Mouse (Mus musculus): ENCODE data around the gene Fbf1. TPM values are rescaled to one million over a fixed set of nuclear protein-coding genes. Genes with fewer than 3 reads are reported as not detected.
A peak's percentile ranks its signal among the peaks of the same experiment; 100 is the strongest.

Fbf1 gene
- total RNA-seq (2014; fragmentation: Nextera tagmentation) (27.2 and 30.0 TPM in 2 replicates), total RNA-seq (2017) (21.6 and 32.0 TPM in 2 replicates)

DNA sequence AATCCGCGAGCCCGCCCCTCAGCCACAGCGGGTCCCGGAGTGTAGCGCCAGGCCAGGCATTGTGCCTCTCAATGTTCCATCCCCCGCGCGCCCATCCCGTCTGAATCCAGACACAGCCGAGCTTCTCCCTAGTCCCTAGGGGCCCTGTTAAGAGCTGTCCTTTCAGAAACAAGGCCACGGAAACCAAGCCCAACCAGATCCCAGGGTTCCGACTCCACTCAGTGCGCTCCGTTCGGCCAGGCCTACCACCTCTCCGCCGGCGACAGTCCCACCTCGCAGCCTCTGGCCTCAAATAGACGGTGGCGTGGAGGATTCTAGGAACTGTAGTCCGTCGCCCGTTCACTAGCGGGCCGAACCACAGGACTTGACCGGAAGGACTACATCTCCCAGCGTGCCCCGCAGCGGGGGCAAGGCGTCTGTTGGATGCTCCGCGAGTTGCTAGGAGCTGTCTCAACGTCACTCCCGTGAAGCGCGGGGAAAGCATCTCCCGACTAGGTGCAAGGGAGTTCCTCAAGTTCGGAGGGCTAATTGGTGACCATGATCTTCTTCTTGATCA is at the start of gene Fbf1:
TSS of gene Fbf1 (minus strand) at position 283 of the 556 bp plus-strand sequence.
- peak; percentile 100 for ATAC-seq (replicated peaks; ENCODE audit: low FRiP score, low TSS enrichment, poor library complexity, severe bottlenecking)

DNA sequence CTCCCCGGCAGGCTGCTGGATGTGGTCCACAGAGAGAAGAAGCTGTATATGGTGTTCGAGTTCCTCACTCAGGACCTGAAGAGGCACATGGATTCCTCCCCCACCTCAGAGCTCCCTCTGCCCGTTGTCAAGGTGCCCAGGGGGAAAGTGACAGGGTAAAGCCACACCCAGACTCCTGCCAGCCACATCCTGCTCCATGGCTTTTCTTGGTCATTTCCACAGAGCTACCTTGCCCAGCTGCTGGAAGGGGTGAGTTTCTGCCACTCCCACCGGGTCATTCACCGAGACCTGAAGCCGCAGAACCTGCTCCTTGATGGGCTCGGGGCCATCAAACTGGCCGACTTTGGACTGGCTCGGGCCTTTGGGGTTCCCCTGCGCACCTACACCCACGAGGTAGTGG is 48.6 kb upstream of the Fbf1 start:
- ATAC-seq (replicated peaks; ENCODE audit: low FRiP score, low TSS enrichment, poor library complexity, severe bottlenecking), result no peak

DNA sequence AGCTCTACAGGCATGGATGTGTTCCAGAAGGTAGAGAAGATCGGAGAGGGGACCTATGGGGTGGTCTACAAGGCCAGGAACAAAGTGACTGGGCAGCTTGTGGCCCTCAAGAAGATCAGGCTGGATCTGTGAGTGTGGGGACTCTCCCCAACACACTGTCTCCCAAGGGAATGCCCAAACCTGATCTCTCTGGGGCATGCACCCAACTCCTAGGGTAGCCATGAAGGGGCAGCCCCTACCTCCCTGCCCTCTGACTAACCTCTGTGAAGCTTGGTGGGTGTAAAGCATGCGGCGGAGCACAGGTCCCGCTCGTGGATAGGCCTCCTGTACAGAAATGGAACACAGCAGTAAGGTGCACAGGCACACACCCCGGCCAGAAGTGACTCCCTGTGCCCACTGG is 48.0 kb upstream of the Fbf1 start:
- no peak for ATAC-seq (replicated peaks; ENCODE audit: low FRiP score, low TSS enrichment, poor library complexity, severe bottlenecking)

DNA sequence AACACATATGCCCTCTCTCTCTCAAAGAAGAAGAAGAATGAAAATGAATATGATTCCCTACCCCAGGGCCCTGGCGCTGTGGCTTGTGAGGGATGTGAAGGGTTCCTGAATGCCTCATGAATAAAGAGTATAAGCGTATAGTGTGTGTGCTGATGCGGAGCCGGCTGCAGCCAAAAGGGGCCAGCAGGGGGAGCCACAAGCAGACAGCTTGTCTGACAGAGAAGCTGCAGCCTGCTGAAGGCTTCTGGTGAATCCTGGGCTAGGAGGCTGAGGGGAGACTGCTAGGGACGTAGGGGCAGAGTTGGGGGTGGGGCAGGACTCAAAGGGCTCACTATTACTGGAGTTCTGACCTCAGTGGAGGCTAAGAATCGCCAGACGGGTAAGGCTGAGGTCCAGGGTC is 47.2 kb upstream of the Fbf1 start:
- ATAC-seq (replicated peaks; ENCODE audit: low FRiP score, low TSS enrichment, poor library complexity, severe bottlenecking), result peak; percentile 32; the same call in 1 of the 2 replicates

DNA sequence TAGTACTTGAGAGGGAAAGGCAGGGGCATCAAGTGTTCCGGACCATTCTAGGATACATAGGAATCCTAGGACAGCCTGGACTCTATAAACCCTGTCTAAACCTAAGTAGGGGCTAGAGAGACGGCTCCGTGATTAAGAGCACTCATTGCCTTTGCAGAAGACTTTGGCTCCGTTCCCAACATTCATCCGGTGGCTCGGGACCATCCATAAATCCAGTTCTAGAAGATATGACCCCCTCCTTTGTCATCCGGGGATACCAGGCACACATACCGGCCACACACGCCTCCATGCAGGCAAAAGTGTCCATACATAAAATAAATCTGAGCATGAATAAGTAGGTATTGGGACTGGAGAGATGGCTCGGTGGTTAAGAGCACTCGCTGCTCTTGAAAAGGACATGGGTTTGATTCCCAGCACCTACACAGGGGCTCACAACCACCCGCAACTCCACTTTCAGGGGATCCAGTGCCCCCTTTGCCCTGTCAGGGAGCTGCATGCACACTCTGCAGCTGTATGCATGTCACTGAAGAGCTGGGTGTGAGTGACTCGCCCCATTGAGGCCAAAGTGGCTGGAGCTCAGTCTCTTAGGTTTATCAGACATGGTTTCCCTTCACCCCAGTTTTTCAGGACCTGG is 46.0 kb upstream of the Fbf1 start:
- no peak for ATAC-seq (replicated peaks; ENCODE audit: low FRiP score, low TSS enrichment, poor library complexity, severe bottlenecking)

DNA sequence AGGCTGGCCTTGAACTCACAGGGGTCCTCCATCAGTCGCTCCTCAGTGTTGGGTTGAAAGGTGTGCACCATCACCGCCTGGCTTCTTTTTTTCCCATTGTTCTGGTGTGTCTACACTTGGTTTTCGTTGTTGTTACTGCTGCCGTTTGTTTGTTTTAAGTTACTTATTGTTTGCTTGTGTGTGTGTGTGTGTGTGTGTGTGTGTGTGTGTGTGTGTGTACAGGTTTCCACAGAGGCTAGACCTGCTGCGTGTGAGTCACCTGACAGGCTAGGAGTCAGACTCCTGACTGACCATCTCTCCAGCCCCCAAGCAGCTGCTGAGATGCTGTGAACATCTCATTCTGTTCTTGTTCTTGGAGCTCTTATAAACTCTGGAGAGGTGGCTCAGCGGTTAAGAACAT is 44.9 kb upstream of the Fbf1 start:
- no peak for ATAC-seq (replicated peaks; ENCODE audit: low FRiP score, low TSS enrichment, poor library complexity, severe bottlenecking)

DNA sequence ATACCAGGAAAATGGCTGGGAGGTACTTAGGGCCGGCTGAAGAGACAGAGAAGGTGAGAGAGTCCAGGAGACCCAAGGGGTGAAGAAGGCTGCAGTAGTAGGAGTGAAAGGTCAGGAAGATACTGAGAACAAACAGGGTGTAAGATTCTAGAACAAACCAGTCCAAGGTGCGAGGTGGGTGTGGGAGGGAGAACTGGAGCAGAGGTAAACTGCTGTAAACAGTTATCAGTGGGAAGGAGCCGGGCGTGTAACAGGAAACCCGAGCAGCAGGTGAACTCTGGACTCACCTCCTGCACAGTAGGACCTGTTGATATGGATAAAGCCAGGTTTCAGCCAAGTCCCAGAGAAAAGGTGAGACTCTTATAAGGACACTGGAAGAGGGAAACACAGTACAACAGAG is 42.7 kb upstream of the Fbf1 start:
- no peak for ATAC-seq (replicated peaks; ENCODE audit: low FRiP score, low TSS enrichment, poor library complexity, severe bottlenecking)

DNA sequence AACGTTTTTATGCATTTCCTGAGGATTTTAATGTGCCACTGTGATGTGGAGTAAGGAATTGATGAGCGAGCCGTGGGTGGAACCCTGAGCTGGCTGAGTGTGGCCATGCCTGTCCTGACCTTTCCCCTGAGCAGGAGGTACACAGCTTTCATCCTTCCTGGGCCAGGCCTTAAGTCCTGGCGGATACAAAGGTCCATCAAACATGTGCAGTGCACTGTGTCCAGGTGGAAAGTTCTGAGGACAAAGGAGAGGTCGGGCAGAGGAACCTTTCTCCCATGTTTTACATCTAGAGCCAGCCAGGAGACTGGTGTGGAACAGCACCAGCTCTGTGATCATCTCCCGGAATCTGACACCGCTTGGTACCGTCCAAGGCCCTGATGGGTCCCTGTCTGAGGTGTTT is 41.3 kb upstream of the Fbf1 start:
- no peak for ATAC-seq (replicated peaks; ENCODE audit: low FRiP score, low TSS enrichment, poor library complexity, severe bottlenecking)

DNA sequence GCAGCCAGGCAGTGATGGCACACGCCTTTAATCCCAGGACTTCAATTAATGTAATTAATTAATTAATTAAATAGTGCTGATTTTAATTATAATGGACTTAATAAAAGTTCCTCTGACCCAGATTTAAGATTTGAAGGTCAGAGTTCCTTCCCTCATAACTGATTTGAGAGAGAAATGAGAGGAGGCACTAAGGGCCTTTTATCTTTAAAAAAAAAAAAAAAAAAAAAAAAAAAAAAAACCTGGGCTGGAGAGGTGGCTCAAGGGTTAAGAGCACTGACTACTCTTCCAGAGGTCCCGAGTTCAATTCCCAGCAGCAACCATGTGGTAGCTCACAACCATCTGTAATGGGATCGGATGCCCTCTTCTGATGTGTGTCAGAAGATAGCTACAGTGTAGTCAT is 40.7 kb upstream of the Fbf1 start:
- ATAC-seq (replicated peaks; ENCODE audit: low FRiP score, low TSS enrichment, poor library complexity, severe bottlenecking), result no peak

DNA sequence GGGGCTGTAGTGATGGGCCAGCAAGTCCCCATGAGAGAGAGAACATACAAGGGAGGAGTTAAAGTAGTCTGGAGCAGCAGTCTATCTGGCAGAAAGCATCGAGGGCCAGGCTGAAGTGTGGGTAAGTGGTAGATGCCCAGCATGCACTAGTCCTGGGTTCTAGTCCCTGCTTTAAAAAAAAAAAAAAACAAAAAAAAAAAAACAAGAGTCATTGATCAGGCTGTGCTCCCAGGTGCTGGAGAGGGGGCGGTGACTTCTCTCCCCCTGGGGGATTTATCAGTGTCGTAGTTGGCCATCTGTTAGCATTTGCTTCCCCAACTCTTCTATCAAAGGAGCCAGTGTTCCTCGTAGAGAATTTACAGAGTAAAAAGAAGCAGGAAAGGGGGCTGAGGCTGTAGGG is 38.7 kb upstream of the Fbf1 start:
- ATAC-seq (replicated peaks; ENCODE audit: low FRiP score, low TSS enrichment, poor library complexity, severe bottlenecking), result no peak

DNA sequence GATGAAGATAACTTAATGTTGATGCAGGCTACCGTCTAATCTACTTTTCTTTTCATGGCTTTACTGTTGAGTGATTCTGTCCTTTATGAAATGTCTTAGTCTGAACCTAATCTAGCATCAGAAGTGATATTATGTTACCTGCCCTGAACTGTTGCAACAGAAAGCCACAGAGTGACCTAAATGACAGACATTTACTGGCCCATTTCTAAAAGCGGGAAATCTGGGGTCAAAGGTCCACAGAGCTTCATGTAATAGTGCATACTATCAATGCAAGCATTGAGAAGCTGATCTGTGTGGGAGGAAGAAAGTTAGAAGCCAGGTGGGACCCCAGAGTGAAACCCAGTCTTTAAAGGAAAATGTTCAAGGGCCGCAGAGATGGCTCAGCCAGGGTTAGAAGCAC is 35.2 kb upstream of the Fbf1 start:
- ATAC-seq (replicated peaks; ENCODE audit: low FRiP score, low TSS enrichment, poor library complexity, severe bottlenecking), result no peak

DNA sequence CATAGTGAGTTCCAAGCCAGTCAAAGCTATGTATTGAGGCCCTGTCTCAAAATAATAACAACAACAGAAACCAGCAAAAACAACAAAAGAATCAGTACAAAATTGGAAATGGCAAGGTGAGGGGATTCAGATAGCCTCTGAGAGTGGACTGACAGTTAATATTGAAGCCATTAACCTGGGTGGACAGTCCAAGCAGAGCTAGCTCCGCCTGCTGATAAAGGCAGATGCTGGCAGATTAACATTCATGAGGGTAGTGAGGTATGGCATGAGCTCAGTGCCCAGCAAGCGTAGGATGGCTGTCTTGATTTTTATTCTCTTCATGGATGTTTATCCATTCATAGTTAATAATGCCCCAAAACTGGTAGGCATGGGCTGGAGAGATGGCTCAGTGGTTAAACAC is 33.2 kb upstream of the Fbf1 start:
- no peak for ATAC-seq (replicated peaks; ENCODE audit: low FRiP score, low TSS enrichment, poor library complexity, severe bottlenecking)

DNA sequence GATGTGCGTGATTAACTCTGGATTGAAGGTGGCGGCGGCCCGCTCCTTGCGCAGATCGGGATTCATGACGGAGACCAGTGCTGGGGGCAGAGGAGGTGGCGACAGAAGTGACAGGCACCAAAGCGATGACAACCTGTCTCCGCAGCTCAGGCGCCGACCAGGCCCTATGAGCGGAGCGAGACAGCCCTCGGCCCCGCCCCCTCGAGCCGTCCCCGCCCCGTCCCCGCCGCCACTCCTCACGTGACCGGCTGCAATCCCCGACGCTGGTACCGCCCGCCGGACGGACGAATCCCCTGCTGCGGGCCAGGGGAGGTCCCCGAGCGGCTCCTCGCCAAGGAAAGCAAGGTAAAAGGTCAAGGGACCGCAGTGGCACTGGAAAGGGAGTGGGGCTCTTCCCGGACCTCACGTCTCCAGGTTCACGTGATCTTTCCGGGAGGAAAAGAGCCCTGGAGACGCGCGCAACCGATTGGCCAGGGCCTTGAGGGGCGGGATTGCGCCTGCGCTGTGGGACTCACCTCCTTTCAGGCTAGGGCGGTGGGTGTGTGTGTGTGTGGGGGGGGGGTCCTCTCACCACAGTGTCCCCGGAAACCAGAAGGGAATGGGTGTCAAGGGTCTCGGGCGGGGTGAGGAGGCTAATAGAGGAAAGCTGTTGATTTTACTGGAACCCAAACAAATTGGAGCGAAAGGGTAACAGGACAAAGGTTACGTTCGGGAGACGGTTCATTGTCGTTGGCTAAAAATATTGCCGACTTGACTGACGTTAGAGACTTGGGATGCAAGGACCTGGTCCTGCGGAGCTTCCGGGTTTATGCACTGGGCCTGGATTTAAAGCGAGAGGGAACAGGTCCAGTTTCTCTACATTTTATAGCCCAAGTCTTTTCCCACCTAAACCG is 30.9 kb upstream of the Fbf1 start, which contains the start of the genes Ten1 and Acox1:
TSS of gene Ten1 (plus strand) at position 217 of the 893 bp plus-strand sequence.
TSS of gene Acox1 (minus strand) at position 407 of the 893 bp plus-strand sequence.
- peak; percentile 87 for ATAC-seq (replicated peaks; ENCODE audit: low FRiP score, low TSS enrichment, poor library complexity, severe bottlenecking)

DNA sequence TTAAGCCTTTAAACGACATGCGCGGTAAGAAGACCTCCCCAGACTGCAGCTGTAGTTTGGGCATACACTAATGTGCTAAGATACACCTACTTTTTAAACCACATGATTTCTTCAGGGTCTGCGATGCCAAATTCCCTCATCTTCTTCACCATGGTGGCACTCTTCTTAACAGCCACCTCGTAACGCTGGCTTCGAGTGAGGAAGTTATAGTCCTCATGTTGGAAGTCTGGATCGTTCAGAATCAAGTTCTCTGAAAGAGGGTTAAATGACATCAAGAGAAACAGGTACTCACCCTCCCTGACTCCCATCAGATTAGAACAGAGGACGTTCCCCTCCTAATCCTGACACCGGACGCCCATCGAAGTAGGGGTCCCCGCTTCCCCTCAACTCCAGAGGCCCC is 30.2 kb upstream of the Fbf1 start:
- no peak for ATAC-seq (replicated peaks; ENCODE audit: low FRiP score, low TSS enrichment, poor library complexity, severe bottlenecking)

DNA sequence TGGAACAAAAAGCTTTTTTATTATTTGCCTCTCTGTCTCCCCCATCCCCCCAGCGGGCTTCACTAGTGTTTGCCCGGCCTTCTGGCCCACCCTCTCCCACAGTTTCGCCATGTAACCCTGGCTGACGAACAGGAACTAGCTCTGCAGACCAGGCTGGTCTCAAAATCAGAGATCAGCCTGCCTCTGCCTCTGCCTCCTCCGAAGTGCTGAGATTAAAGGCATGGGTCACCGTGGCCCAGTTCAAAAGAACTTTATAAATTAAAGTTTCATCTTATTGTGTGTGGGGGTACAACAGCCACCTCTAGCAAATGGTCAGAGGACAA is 29.6 kb upstream of the Fbf1 start:
- no peak for ATAC-seq (replicated peaks; ENCODE audit: low FRiP score, low TSS enrichment, poor library complexity, severe bottlenecking)

DNA sequence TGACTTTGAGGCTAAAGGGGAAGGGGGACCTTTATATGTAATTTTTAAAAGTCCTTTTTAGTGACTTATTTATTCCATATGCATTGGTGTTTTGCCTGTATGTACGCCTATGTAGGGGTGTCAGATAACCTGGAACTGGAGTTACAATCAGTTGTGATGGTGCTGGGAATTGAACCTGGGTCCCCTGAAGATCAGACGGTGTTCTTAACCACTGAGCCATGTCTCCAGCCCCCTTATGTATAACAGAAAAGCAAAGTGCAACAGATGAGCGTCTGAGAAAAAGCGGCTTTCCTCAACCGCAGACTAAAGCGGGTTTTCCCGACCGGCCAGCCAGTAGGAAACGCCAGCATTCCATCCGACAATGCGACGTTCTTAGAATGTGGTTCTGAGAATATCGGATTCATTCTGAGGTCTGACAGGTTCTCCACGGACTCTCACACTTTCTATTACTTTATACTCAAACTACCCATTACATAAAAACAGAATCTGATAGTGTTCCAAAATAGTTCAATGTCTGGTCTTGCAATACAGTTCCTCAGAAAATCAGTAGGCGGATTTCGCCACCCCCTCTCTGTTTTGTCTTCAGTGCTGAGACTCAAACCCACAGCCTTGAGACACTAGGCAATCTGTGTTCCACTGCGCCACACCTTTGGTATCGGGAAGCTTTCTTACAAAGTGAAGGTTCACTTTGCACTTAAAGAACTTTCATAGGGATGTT is 29.1 kb upstream of the Fbf1 start:
- ATAC-seq (replicated peaks; ENCODE audit: low FRiP score, low TSS enrichment, poor library complexity, severe bottlenecking), result no peak

DNA sequence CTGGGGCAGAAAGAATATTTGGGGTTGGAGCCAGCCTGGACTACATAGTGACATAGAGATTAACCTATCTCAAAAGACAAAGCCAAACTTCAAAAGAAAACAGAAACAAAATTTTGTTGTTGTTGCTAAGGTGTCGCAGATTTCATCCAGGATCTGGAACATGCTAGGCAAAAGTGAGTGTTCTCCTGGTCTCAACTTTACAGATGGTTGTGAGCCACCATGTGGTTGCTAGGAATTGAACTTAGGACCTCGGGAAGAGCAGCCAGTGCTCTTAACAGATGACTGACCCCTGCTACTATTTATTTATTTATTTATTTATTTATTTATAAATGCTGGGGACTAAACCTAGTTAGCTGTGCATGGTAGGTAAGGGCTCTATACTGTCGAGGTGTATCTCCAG is 28.4 kb upstream of the Fbf1 start:
- no peak for ATAC-seq (replicated peaks; ENCODE audit: low FRiP score, low TSS enrichment, poor library complexity, severe bottlenecking)

DNA sequence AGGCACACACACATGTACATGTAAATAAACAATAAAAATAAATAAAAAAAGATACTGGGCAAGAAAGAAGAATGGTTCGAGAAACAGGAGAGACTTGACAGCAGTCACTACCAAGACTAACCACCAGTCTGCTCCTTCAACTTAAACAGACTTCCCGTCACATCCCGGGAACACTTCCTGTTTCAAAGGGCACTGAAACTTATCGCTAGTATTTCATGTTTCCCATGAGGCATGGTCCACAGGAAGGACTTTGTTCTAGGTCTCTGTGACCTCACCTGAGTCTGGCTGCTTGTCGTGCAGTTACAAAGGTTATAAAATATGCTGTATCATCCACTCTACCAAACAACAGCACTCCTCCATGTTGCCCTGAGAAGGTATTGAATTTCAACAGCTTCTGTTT is 27.3 kb upstream of the Fbf1 start:
- ATAC-seq (replicated peaks; ENCODE audit: low FRiP score, low TSS enrichment, poor library complexity, severe bottlenecking), result peak; percentile 28; the same call in 1 of the 2 replicates

DNA sequence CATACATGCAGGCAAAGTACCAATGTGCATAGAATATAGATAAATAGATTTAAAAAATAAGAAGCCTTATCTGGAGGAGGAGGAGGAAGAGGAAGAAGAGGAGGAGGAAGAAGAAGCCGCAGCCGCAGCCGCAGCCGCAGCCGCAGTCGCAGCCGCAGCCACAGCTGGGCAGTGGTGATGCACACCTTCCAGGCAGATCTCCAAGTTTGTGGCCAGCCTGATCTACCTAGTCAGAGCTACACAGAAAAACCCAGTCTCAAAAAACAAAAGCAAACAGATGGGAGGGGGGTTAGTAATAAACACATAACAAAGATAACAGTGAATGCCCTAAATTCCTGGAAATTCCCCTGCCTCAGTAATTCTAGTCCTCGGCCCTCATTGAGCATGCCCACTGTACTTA is 26.7 kb upstream of the Fbf1 start:
- no peak for ATAC-seq (replicated peaks; ENCODE audit: low FRiP score, low TSS enrichment, poor library complexity, severe bottlenecking)

Measured in megakaryocyte-erythroid progenitor cell, adult 5-6 weeks (primary cell).